Mouse (Mus musculus): ENCODE data around the gene Hc.

Gene Hc

DNA sequence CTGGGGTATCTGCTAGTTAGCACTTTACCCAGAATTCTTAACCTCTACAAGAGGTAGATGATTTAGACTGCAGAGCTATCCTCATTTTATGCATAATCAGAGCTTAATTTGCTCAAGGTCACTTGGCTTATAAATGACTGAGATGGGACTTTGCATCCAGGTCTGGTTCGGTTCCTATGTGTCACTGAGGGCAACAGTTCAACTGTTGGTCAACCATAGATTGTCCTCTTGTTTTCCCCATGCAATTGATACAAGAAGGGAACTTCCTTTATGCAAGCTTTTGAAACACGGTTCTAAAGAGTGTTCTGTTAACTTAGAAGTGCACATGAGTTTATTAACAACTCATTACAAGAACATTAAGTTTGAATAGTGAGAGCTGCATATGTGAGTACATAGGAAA, 2.9 kb downstream of the Hc start:
- no peak for DNase-seq (ENCODE audit: low spot score in 2 of 2)

DNA sequence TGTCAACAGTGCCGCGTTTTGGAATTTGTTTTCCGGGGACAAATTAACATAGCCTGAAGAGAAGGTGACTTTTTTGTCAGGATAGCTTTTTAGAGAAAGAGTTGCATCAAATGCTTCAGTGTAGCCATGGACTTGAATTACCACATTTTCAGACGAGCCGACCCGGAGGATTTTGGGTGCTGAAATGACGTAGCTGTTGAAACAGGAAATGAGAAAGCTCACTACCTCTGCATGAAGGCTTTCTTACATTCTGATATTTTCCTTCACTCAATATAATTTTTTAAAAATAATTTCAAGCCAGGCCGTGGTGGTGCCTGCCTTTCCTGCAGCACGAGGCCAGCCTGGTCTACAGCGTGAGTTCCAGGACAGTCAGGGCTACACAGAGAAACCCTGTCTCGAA, 4.0 kb downstream of the Hc start:
- no peak for DNase-seq (ENCODE audit: low spot score in 2 of 2)

DNA sequence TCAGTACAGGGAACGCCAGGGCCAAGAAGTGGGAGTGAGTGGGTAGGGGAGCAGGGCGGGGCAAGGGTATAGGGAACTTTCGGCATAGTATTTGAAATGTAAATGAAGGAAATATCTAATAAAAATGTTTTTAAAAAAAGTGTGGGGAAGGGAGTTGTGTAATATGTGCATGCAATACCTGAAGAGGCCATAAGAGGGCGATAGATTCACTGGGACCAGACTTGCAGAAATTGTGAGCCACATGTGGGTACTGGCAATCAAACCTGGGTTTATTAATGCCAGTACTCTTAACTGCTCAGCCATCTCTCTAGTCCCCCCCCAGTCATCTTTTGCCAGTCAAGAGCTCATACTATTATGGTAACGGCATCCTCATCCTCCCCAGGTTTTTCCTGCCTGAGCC, 12.4 kb downstream of the Hc start:
- no peak for DNase-seq (ENCODE audit: low spot score in 2 of 2)

DNA sequence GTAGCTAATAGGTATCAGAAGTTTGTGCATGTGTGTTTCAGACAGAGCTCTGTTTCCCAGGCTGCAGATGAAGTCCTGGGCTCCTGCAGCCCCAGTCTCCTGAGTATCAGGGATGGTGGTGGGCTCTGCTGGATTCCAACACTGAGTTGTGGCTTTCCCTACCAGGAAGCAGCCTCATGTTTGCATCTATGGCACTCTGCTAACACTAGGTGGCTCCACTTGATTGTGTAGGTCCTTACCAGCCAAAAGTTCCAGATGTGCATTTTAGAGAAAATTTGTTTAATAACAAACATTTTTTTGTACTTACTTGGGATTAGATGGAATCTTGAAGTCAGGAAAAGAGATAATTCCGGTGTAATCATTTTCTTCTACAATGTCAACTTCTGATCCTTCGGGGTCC, 16.3 kb downstream of the Hc start:
- DNase-seq (ENCODE audit: low spot score in 2 of 2): peak in 1 of 2 experiments; percentile 1

DNA sequence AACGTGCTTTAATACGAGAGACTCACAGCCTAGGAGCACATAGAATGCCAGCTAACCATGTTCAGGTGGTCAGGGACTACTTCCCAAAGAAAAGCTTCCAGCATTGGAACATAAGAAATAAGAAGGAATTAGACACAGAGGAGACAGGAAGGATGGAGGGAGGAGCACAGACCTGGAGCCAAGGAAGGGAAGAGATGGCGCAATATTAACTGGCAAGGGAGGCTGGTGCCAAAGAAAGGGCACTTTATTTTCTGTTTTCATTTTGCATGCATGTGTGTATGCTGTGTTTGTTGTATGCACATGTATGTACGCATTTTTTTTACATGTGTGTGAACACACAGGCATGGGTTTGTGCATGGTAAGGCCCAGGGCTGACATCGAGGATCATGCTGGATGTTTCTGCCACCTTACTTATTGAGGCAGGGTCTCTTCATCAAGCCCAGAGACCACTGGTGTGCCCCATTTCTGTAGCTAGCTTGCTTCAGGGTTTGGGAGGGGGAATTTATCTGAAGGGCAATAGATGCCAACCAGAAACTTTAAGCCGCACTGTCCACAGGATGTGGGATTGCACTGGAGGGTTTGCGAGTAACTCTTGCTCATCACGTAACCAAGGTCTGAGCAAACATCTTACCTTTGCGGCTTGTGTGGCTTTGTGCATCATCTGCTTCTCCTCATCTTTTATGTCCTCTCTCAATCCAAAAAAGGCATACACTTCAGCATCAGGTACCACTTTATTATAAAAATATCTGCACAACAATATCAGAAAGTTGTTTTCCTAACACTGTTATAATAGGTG, 22.5 kb downstream of the Hc start:
- no peak for DNase-seq (ENCODE audit: low spot score in 2 of 2)

DNA sequence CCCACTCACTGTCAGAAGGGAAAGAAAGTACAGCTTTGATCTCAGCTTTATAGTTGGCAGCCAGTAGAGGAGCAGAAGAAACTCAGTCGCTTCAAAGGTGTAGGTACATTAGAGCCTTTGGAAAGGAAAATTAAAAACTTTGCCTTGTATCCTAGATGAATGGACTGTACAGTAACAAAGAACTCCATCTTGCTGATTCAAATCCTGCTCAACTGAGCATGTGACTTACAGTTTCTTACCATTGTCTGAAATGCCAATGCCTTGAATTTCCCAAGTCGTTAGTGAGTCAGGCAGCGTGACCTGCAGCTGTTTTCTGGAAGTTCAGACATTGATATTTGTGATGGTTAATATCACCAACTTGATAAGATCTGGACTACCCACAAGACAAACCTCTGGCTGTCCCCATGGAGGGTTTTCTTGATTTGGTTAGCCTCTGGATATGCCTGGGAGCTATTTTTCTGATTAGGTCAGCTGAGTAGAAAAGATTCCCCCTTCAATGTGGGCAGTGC, 36.5 kb downstream of the Hc start:
- no peak for DNase-seq (ENCODE audit: low spot score in 2 of 2)

DNA sequence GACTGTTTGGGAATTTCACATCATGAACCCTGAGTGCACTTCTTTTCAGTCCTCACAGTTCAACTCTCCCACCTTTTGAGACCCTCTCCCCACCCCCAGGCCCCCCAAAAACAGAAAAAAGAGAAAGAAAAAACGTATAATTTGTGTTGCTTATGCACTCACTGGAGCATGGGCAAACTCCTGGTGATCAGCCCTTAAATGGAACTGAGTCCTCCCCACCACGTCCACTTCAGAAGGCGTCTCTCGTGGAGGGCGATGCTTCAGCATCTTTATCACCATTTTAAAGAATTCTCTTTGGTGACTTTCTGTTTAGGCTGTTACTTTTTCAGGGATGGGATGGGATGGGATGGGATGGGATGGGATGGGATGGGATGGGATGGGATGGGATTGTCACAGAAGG, 39.4 kb downstream of the Hc start:
- no peak for DNase-seq (ENCODE audit: low spot score in 2 of 2)

DNA sequence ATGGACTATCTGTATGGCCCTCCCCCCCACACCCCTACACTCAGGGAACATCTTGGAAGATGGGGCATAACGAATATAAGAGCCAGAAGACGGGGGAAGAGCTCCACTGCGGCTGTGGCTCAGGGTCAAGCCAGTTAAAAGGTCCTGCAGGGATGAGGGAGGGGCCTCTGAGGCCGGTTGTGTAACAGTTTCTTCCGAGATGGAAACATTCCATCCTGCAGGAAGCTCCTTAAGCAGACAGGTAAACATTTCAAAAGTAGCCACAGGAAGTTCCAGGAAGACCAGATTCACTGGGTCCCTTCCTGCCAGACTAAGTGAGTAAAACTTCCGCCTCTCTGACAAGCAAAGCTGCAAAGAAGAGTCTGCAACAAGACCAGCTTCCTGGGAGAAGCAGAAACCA, 45.4 kb downstream of the Hc start:
- no peak for DNase-seq (ENCODE audit: low spot score in 2 of 2)

DNA sequence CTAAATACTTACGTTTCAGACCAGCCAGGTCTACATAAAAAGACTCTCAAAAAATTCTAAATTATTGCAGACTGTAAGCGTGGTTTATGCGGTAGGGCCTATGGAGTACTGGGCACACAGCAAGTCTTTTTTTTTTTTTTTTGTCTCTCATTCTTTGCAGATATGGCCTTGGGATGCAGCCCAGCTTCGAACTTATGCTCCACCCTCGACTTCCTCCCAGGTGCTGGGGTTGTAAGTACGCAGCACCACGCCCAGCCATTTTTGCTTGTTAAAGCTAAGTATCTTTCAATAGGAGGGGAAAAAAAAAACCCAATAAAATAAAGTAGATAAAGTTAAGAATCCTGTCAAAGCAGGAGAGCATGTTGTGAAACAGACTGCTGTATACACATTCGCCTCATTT, 49.6 kb downstream of the Hc start:
- DNase-seq (ENCODE audit: low spot score in 2 of 2): no peak

DNA sequence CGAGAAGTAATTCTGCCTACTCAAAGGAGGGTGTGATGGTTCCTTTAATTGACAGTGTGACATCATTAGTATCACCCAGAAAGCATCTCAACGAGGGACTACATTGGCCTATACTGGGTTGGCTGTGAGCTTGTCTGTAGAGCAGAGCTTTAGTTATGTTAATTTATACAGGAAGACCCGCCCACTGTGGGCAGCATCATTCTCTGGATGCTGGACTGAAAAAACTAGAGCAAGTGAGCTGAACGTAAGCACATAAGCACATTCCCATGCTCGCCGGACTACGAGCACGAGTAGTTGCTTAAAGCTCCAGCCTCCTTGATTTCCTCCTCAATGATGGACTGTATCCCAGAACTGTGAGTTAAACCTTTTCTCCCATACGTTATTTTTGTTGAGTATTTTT, 62.3 kb downstream of the Hc start:
- DNase-seq (ENCODE audit: low spot score in 2 of 2): no peak

DNA sequence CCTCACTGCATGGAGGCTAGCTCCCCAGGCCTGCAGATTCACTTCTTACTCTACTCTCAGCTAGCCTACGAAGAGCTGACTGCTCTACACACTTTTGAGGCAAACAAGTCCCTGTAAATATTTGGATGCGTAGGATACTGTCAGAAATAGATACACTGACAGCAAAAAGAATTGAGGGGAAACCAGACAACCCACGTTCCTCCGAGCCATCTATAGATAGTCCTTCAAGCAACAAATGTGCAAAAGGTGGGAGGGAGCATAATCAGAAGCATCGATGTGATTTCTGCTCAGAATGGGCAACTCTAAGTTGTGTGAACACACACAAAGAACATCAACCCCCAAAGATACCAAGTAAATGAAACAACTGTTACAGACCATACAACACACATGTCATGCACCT, 64.7 kb downstream of the Hc start:
- no peak for DNase-seq (ENCODE audit: low spot score in 2 of 2)

DNA sequence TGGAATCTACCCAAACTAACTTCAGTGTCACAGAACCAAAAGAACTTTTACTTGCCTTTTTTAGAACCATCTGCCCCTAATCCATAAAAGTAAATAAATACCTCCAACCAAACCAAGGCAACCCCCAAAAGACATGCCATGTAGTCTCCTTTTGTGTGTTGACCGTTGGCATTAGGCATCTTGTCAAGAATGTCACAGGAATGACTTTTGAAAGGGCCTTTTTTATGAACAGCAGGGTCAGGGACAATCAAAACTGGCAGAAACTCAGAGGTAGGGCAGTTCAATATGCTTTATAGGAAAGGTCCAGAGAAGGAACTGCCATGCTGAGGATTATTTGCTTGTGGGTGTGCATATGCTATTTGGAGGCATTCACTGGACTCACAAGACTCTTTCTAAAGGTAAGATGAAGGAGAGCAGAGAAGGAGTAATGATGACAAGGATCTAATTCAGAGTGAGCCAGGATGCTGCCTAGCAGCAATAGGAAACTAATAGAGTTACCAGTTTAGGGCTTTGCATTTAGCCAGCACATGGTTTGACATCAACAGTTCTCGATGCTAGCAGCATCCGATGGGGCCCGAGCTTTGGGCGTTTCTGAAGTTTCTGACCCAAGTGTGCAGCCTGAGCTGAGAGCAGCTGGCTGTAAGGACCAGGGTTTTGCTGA, 67.4 kb downstream of the Hc start:
- DNase-seq (ENCODE audit: low spot score in 2 of 2): no peak

DNA sequence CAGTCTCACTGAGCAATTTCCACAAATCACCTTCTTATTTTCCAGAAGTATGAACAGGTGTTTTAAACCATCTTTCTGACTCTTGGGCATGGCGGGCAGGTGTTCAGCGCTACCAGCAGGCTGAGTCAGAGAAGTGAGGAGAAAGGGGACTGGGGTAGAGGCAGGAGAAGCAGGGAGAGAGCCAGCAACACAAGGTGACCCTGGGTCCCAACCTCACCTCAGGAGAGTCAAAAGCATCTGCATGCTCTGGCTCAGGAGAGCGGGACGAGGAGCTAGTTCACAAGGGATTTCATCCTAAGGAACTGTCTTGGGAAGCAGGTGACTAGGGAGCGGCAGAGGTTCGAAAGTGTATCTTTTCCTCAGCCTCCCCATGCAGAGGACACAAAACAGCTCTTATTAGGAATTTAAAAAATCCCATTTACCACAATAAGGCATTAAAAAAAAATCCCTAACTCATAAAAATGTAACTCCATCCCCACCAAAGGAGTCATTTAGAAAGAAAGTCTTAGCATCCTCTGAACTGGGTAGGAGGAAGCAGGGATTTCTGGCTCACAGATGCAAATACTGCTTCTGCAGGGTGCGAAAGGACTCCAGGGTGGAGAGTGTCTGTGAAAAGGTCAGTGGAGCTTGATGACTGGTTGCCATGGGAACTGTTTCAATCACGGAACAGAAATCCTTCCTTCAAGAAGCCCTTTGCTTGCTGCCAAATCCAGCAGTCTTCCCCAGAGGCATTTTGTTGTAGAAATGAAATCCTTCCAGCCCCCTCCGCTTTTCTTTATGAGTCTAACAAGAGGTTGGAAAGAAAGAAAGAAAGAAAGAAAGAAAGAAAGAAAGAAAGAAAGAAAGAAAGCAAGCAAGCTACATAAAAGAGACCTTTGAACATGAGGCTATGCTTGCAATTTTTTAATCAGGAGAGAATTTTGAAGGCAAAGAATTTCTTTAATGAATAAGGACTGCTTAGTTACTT, 68.2 kb downstream of the Hc start:
- DNase-seq (ENCODE audit: low spot score in 2 of 2): no peak

DNA sequence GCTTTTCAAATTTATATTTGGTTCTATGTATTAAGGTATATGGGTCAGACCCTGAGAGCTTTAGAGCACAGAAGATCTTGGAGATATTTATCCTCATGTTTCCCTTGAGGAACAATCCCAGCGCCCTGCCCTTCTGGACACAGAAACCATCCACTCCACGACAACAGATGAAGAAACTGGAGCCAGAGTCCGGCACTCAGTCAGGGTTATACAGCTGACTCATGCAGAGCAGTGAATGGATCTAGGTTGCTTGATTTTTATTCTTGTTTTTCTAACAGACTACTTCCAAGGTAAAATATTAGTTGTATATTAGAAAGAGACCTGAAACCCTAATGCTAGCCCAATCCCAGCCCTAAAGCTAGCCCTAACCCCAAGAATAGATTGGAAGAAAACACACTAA, 69.3 kb downstream of the Hc start:
- DNase-seq (ENCODE audit: low spot score in 2 of 2): no peak

DNA sequence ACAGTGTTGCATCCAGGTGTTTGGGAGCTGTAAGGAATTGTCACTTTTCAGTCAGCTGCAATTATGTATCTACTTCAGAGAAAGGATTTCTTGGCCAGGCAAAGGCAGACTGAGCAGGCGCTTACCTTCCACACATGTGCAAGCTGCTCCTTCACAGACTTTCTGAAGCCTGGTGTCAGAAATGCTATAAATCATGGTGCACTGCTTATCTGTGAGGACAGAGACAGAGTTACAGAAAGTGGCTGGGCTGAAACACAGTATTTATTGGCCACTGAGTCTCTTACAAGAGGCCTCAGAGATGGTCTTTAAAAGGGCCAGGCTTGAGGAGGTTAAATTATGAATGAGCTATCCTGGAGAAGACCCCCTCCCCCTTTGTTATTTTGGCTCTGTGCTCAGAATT, 71.5 kb downstream of the Hc start:
- no peak for DNase-seq (ENCODE audit: low spot score in 2 of 2)

DNA sequence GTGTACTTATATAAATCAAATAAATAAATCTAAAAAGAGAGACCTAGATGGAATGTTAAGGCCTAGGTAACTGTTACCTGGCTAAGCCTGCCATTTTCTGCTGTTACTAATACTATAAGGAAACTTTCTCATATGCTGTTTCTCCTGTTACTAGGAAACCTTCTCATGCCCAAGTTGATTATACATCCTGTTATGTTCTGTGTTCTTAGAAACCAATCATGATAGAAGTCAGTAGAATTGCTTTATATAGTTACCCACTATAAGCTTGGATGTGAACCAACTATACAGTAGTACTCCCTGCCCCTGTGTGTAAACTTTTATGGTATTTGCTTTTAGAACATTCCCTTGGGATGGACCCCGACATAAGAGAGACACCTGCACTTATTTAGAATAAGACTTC, 73.6 kb downstream of the Hc start:
- no peak for DNase-seq (ENCODE audit: low spot score in 2 of 2)

DNA sequence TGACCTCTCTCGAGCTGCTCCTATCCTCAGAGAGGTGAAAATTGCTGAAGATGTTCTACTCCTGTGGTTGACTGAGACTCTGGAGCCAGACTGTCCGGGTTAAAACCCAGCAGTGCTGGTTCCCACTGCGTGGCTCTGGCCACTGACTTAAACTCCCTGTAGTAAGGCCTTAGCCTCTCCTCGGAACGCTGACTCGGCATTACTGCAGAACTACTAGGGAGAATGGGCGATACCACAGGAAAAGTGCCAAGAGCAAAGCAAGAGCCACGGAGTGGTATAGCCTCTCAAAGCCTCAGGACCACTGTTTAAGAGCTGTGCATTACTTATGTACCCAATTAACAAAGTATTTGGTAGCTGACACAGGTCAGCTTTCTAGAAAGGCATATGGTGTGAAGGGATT, 76.4 kb downstream of the Hc start:
- DNase-seq (ENCODE audit: low spot score in 2 of 2): no peak

DNA sequence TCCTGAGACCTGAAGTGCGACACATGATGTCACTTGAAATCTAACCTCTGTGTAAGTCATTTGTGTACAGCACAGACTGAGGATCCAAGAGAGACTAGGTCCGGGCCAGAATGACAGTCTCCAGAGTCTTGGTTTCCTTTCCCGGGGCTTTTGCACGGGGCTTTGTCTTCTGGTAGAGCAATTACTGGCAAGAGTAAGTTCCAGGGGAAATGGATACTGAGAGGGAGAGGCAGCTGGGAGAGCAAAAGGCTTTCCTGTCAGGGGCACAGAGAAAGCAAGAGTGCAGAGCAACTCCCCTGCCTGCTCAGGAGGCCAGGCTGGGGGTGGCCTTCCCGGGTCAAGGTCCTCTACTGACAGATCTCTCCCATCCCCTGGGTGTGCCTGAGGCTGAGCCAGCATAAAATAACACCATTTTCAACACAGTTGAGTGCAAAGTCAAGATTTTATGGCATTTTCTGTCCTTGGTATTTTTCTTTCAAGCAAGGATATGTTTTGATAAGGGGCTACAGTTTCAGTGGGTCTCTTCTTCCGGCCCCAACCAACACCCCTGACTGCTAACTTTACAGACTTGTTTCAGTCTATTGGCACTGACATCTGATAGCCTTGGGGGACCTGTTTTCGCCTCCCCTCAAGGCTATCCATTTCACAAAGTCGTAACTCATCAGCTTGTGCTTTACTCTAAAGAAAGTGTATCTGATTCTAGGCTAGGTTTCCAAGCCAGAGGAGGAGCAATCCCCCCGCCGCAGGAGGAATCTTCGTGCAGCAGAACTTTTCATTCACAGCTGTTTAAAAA, 78.1 kb downstream of the Hc start:
- DNase-seq (ENCODE audit: low spot score in 2 of 2): peak; percentile 43 to 76

DNA sequence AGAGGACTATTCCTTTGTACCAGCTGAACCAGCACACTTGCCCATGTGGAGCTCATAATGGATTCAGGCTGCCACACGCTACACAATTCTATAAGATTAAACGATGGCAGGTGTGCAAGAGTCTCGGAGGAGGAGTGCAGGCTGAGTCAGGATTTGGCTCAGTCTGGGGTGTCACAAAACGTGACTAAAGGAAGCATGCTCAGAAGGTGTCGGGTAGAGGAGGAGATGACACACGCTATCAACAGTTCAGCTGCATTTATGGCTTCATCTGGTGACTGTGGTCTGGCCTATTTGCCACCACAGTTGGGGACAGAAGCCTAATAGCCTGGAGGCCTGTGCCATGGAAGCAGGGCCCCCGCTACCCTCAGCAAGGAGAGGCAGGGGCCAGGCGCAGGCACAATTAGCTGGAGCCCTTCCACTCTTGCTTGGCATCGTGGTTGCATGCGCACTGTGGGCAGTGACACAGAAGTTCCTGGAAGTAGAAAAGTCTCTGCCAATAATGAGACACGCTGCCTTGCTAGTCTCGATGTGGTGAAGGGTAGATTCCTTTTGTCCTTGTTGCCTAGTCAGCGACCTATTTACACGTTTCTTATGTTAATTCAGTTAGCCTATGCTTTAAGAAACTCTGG, 79.0 kb downstream of the Hc start:
- no peak for DNase-seq (ENCODE audit: low spot score in 2 of 2)

DNA sequence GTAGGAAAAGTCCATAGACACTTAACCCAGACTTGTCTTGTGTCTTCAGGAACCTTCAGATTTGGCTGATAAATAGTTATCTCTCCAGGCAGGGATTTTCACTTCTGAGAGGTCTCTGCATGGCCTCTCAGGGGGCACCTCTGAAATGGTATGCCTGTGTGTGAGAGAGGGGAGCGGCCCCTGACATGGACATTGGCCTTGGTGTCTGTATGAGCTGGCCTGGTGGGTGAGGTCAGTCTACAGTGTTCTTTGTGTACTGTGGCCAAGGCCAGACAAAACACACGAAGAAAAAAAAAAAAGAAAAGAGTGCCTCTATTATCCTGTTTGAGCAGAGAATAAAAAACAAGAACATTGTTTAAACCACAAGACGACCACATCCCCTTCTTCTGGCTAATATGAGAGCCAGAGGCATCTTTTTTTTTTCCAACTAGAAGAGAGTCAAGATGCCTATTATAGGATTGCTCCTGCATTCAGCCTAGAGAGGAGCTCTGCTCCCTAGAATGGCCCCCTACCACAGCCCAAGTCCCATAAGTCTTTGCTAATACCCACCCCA, 81.7 kb downstream of the Hc start:
- no peak for DNase-seq (ENCODE audit: low spot score in 2 of 2)

DNA sequence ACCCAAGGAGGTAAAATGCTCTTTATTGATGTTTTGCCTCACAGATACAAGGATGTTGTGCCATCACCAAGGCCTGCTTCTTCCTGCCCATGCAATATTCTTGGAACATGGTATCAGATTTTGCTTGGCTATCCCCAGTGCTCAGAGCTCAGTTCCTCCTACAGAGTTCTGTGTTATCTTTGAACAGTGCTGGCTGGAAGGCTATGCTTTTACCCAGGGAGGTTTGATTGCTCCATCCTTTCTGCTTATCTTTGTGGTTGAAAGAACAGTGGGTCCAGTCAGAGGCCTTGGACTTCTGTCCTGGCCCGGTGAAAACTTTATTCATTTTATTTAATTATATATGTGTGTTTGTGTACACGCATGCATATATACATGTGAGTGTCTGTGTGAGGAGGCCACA, 83.0 kb downstream of the Hc start:
- DNase-seq (ENCODE audit: low spot score in 2 of 2): no peak
